Mouse (Mus musculus) CH12.LX (cell line): ENCODE data around the gene Nup210. TPM values are rescaled to one million over a fixed set of nuclear protein-coding genes. Genes with fewer than 3 reads are reported as not detected.

ENCODE experiments used
- DNase-seq: peaks from one replicate; pipeline ENCODE4 v3.0.0-alpha.2; 2013; ENCODE audit errors: extremely low read depth
- H3K27ac ChIP-seq: 2 replicates; pipeline ENCODE4 v1.5.1; 2012; ENCODE audit warnings: low read depth, mild to moderate bottlenecking, control low read depth, moderate library complexity; ENCODE audit not compliant: insufficient read depth
- H3K27me3 ChIP-seq: replicated peaks from 2 replicates; pipeline ENCODE3; 2012; ENCODE audit warnings: inconsistent platforms
- H3K36me3 ChIP-seq, 2 experiments: replicated peaks in 1 of 2; 2 replicates each; pipeline versions ENCODE3 to v1.6.1; 2012; ENCODE audit warnings: inconsistent platforms in 1 of 2, low read length in 1 of 2, mild to moderate bottlenecking in 1 of 2, mixed read lengths in 1 of 2, moderate library complexity in 1 of 2; ENCODE audit not compliant: control insufficient read depth in 1 of 2, insufficient read depth in 1 of 2
- H3K4me1 ChIP-seq, 2 experiments: 2 replicates each; pipeline ENCODE4 v1.6.1; 2012; ENCODE audit warnings: inconsistent platforms in 1 of 2, moderate library complexity in 1 of 2; ENCODE audit not compliant: insufficient read depth in 2 of 2, control insufficient read depth in 1 of 2
- H3K4me2 ChIP-seq: 2 replicates; pipeline ENCODE4 v1.6.1; 2012; ENCODE audit warnings: low read depth, mild to moderate bottlenecking, control low read depth; ENCODE audit not compliant: poor library complexity, insufficient read depth, severe bottlenecking
- H3K4me3 ChIP-seq, 3 experiments: fragments of 150-350 bp in 1 of 3; sonication (generic) in 1 of 3; replicated peaks in 1 of 3; 2 replicates each; pipeline versions ENCODE3 to v1.5.1; 2011 to 2012; ENCODE audit warnings: low read depth in 2 of 3, low read length in 2 of 3, mild to moderate bottlenecking in 2 of 3, moderate library complexity in 2 of 3, control low read depth in 1 of 3, improper control_type of control experiment in 1 of 3, inconsistent platforms in 1 of 3, mixed read lengths in 1 of 3; ENCODE audit not compliant: poor library complexity in 1 of 3
- H3K79me2 ChIP-seq: replicated peaks from 2 replicates; pipeline ENCODE4 v1.6.1; 2012; ENCODE audit warnings: mild to moderate bottlenecking, moderate library complexity; ENCODE audit not compliant: control insufficient read depth, poor library complexity, insufficient read depth, severe bottlenecking; ENCODE audit errors: extremely low read depth
- H3K9ac ChIP-seq: 2 replicates; pipeline ENCODE4 v1.6.1; 2012; ENCODE audit warnings: low read depth, mild to moderate bottlenecking, control low read depth, moderate library complexity; ENCODE audit not compliant: insufficient read depth
- H3K9me3 ChIP-seq: replicated peaks from 2 replicates; pipeline ENCODE3; 2012; ENCODE audit warnings: low read length, inconsistent platforms, mixed read lengths
- BHLHE40 ChIP-seq: IDR thresholded peaks from 2 replicates; pipeline ENCODE4 v1.6.1; 2011; ENCODE audit warnings: mild to moderate bottlenecking, low read depth, low read length, improper control_type of control experiment
- CHD1 ChIP-seq: IDR thresholded peaks from 2 replicates; pipeline ENCODE4 v1.6.1; 2012; ENCODE audit warnings: low read depth, low read length, improper control_type of control experiment, inconsistent platforms
- CTCF ChIP-seq, 2 experiments: IDR thresholded peaks in 1 of 2; conservative IDR thresholded peaks in 1 of 2; 2 replicates each; pipeline ENCODE4 v1.5.1; 2011 to 2012; ENCODE audit warnings: low read depth in 2 of 2, low read length in 2 of 2, improper control_type of control experiment in 1 of 2, inconsistent platforms in 1 of 2, mild to moderate bottlenecking in 1 of 2, moderate library complexity in 1 of 2
- E2F4 ChIP-seq: IDR thresholded peaks from 2 replicates; pipeline ENCODE4 v1.6.1; 2011; ENCODE audit warnings: low read depth, low read length, improper control_type of control experiment; ENCODE audit not compliant: insufficient replicate concordance
- ELF1 ChIP-seq: IDR thresholded peaks from 2 replicates; pipeline ENCODE4 v1.6.1; 2014; ENCODE audit warnings: low read depth, mild to moderate bottlenecking, inconsistent platforms, low read length, improper control_type of control experiment
- GABPA ChIP-seq: IDR thresholded peaks from 2 replicates; pipeline ENCODE4 v1.6.1; 2012; ENCODE audit warnings: low read depth, low read length, improper control_type of control experiment, inconsistent platforms; ENCODE audit not compliant: insufficient replicate concordance
- HCFC1 ChIP-seq: IDR thresholded peaks from 2 replicates; pipeline ENCODE4 v1.6.1; 2012; ENCODE audit warnings: low read depth, mild to moderate bottlenecking, inconsistent platforms, low read length, improper control_type of control experiment
- IRF4 ChIP-seq: IDR thresholded peaks from 2 replicates; pipeline ENCODE4 v1.6.1; 2014; ENCODE audit warnings: low read depth, mild to moderate bottlenecking, inconsistent platforms, low read length, improper control_type of control experiment
- JUND ChIP-seq: conservative IDR thresholded peaks from 2 replicates; pipeline ENCODE4 v1.6.1; 2011; ENCODE audit warnings: low read depth, low read length, improper control_type of control experiment
- KAT2A ChIP-seq: IDR thresholded peaks from 2 replicates; pipeline ENCODE4 v1.6.1; 2012; ENCODE audit warnings: low read length, improper control_type of control experiment, inconsistent platforms; ENCODE audit not compliant: insufficient replicate concordance
- MAFK ChIP-seq: IDR thresholded peaks from 2 replicates; pipeline ENCODE4 v1.6.1; 2011; ENCODE audit warnings: low read length, improper control_type of control experiment; ENCODE audit not compliant: insufficient replicate concordance
- MAX ChIP-seq: IDR thresholded peaks from 2 replicates; pipeline ENCODE4 v1.6.1; 2011; ENCODE audit warnings: low read length, improper control_type of control experiment
- MAZ ChIP-seq: IDR thresholded peaks from 2 replicates; pipeline ENCODE4 v1.6.1; 2012; ENCODE audit warnings: low read depth, mild to moderate bottlenecking, inconsistent platforms, low read length, improper control_type of control experiment, moderate library complexity
- MYC ChIP-seq: IDR thresholded peaks from 2 replicates; pipeline ENCODE4 v1.6.1; 2011; ENCODE audit warnings: low read depth, mild to moderate bottlenecking, improper control_type of control experiment, low read length
- POLR2AphosphoS2 ChIP-seq: IDR thresholded peaks from 2 replicates; pipeline ENCODE4 v1.6.1; 2011; ENCODE audit warnings: low read depth, low read length, improper control_type of control experiment
- RAD21 ChIP-seq: IDR thresholded peaks from 2 replicates; pipeline ENCODE4 v1.6.1; 2011; ENCODE audit warnings: low read depth, mild to moderate bottlenecking, low read length, improper control_type of control experiment, moderate library complexity
- SIN3A ChIP-seq: IDR thresholded peaks from 2 replicates; pipeline ENCODE4 v1.6.1; 2012; ENCODE audit warnings: low read length, improper control_type of control experiment, inconsistent platforms
- SMC3 ChIP-seq: IDR thresholded peaks from 2 replicates; pipeline ENCODE4 v1.6.1; 2011; ENCODE audit warnings: low read depth, low read length, improper control_type of control experiment
- TCF12 ChIP-seq: IDR thresholded peaks from 2 replicates; pipeline ENCODE4 v1.6.1; 2014; ENCODE audit warnings: low read depth, mild to moderate bottlenecking, inconsistent platforms, low read length, improper control_type of control experiment
- UBTF ChIP-seq: IDR thresholded peaks from 2 replicates; pipeline ENCODE4 v1.6.1; 2012; ENCODE audit warnings: low read depth, mild to moderate bottlenecking, inconsistent platforms, low read length, improper control_type of control experiment, moderate library complexity
- USF1 ChIP-seq: IDR thresholded peaks from 2 replicates; pipeline ENCODE4 v1.6.1; 2014; ENCODE audit warnings: low read depth, mild to moderate bottlenecking, inconsistent platforms, low read length, improper control_type of control experiment
- ZKSCAN1 ChIP-seq: IDR thresholded peaks from 2 replicates; pipeline ENCODE4 v1.6.1; 2012; ENCODE audit warnings: low read depth, inconsistent platforms, low read length, improper control_type of control experiment, borderline replicate concordance
- ZNF384 ChIP-seq: IDR thresholded peaks from 2 replicates; pipeline ENCODE4 v1.6.1; 2012; ENCODE audit warnings: low read depth, low read length, improper control_type of control experiment, inconsistent platforms
- dilution Hi-C: fragments of 300-500 bp; cut with MboI; formaldehyde crosslinking; loops from 2 replicates; pipeline ENCODE4 v1.14.3; 2020; ENCODE audit warnings: low sequenced_read_pairs; ENCODE audit not compliant: extremely low pct_unique_long_range_greater_than_20kb, extremely low pct_ligation_motif_present
- in situ Hi-C: fragments of 300-500 bp; cut with MboI; formaldehyde crosslinking; loops from 3 replicates; pipeline ENCODE4 v1.14.3; 2019; ENCODE audit warnings: low sequenced_read_pairs, low pct_ligation_motif_present, low pct_unique_long_range_greater_than_20kb, mixed read lengths
- polyA plus RNA-seq: library from polyadenylated mRNA; unstranded; fragments of >175 nt; gene quantifications from 2 replicates; pipeline ENCODE4 v1.2.1, GENCODE M21; 2012; ENCODE audit warnings: low read depth; ENCODE audit not compliant: insufficient read length
- total RNA-seq, 2 experiments: library from RNA; depleted of rRNA; stranded (reverse); fragments of 300-350 nt in 1 of 2; fragments of >200 nt in 1 of 2; gene quantifications; 2 replicates each; pipeline ENCODE4 v1.2.3; 2012 to 2014

Gene Nup210
- total and polyA plus RNA-seq, 3 experiments = 41.9 to 103 (median 73.1) TPM

DNA sequence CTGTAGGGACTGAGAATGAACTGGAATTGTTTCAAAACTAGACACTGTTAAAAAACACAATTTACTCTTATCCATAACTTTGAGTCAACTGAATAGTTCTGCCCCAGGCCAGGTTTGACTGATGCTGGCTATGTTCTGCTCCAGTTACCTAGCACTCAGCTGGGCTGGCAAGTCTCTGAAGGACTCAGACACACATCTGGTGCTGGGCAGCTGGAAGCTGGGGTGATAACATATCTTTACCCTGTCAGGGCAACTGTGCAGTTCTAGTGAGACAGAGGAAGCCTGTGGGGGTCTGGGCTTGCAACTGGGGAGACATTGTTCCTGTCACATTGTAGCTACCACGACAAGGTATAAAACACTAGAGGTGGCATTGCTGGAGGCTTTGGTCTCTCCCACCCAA lies 14.2 kb upstream of the Nup210 start:
- no peak overlapping the region for H3K27ac ChIP-seq
- DNase-seq = no peak
- no peak overlapping the region for H3K4me2 ChIP-seq
- in situ Hi-C loops = loop anchor here (10.0 kb wide), 1 partner anchor 306 kb away; no protein-coding TSS in a partner anchor
- H3K9ac ChIP-seq = no peak overlapping the region
- peaks cover 4% of the 10 kb centered on the region for H3K9me3 ChIP-seq
- dilution Hi-C loops = no loop called here
- H3K4me3 ChIP-seq = no peak overlapping the region
- H3K36me3 ChIP-seq = no peaks in the 10 kb centered on the region
- H3K79me2 ChIP-seq = no peaks in the 10 kb centered on the region
- no peaks in the 10 kb centered on the region for H3K27me3 ChIP-seq
- H3K4me1 ChIP-seq = peaks cover 0 to 2% of the 10 kb centered on the region in 2 experiments; a peak in 1 of 4 replicates
- TF ChIP-seq RAD21 (no peak), TCF12 (no peak), ZKSCAN1 (no peak), ZNF384 (no peak), KAT2A (no peak), CHD1 (no peak), SMC3 (no peak), HCFC1 (no peak), SIN3A (no peak), USF1 (no peak)
- TF ChIP-seq, all 38 proteins: peak for 0

GRCm38 (mm10) chr6:91128996-91129395 lies 12.4 kb upstream of the Nup210 start:
- Histone ChIP-seq H3K36me3 (no peaks in the 10 kb centered on the region), H3K9me3 (peaks cover 4% of the 10 kb centered on the region), H3K27ac (no peak overlapping the region), H3K27me3 (no peaks in the 10 kb centered on the region), H3K4me3 (no peak overlapping the region), H3K4me1 (peaks cover 5 to 13% of the 10 kb centered on the region in 2 experiments; a peak in 3 of 4 replicates), H3K4me2 (no peak overlapping the region), H3K9ac (no peak overlapping the region), H3K79me2 (no peaks in the 10 kb centered on the region)
- dilution Hi-C loops (no loop called here), in situ Hi-C loops (no loop called here)
- peak in 1 of 2 experiments; percentile 39; a peak in 2 of 4 replicates for TF ChIP-seq CTCF (conservative IDR thresholded peaks at IDR 0.05 in 1 of 2, IDR thresholded peaks at IDR 0.05 in 1 of 2; ENCODE audit: low read depth in 2 of 2, low read length in 2 of 2)
- no peak for TF ChIP-seq CHD1
- TF ChIP-seq RAD21 = peak; percentile 34
- TF ChIP-seq UBTF = no peak
- DNase-seq = no peak

- H3K27ac ChIP-seq = no peak overlapping the region
- H3K36me3 ChIP-seq = no peaks in the 10 kb centered on the region
- no peak overlapping the region for H3K4me3 ChIP-seq
- dilution Hi-C loops = no loop called here
- in situ Hi-C loops = no loop called here
- no peak overlapping the region for H3K4me2 ChIP-seq
- H3K9ac ChIP-seq = no peak overlapping the region
- peaks cover 7 to 30% of the 10 kb centered on the region in 2 experiments for H3K4me1 ChIP-seq
- H3K79me2 ChIP-seq = no peaks in the 10 kb centered on the region
- peaks cover 12% of the 10 kb centered on the region for H3K9me3 ChIP-seq
- DNase-seq = no peak
- TF ChIP-seq ELF1 = no peak
- TF ChIP-seq ZNF384 = no peak
- no peak for TF ChIP-seq USF1
- no peak for TF ChIP-seq MYC
- no peak for TF ChIP-seq MAFK
- TF ChIP-seq MAZ = no peak
- TF ChIP-seq KAT2A = no peak
- TF ChIP-seq HCFC1 = no peak
- TF ChIP-seq GABPA = no peak
- TF ChIP-seq POLR2AphosphoS2 = no peak
- no peak for TF ChIP-seq BHLHE40
- TF ChIP-seq MAX = no peak
- no peak for TF ChIP-seq IRF4
- no peak for TF ChIP-seq JUND
- TF ChIP-seq SIN3A = no peak
- TF ChIP-seq ZKSCAN1 = no peak
- TF ChIP-seq E2F4 = no peak
- H3K27me3 ChIP-seq = no peaks in the 10 kb centered on the region
These were observed 8.6 kb upstream of the Nup210 start for GRCm38 (mm10) chr6:91125228-91125585.
